Mouse (Mus musculus): ENCODE measurements around the gene Pdcd1.
"Not testable (repeated sequence)": the region's sequence is repeated elsewhere in the genome, so short reads cannot be mapped to it uniquely, and the experiment has no call there.

Gene Pdcd1

DNA sequence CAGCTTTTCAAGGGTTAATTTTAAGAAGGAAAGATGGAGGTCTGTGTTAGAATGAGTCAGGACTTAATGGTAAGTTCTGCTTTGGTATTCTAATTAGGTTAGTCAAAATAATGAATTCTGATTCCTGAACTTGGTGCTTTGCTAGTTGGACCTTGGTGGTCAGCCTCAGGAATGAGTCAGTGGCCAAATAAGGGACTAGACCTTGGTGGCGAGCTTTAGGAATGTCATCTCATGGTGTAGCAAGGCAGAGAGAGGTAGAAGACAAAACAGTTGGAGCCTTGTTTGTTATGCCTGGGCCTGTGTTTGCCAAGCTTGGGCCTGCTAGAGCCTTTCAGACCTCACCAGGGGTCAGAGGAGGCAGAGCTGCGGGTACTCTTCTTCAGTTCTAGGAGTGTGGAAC, 23.6 kb downstream of the Pdcd1 start:
- no peak for DNase-seq

DNA sequence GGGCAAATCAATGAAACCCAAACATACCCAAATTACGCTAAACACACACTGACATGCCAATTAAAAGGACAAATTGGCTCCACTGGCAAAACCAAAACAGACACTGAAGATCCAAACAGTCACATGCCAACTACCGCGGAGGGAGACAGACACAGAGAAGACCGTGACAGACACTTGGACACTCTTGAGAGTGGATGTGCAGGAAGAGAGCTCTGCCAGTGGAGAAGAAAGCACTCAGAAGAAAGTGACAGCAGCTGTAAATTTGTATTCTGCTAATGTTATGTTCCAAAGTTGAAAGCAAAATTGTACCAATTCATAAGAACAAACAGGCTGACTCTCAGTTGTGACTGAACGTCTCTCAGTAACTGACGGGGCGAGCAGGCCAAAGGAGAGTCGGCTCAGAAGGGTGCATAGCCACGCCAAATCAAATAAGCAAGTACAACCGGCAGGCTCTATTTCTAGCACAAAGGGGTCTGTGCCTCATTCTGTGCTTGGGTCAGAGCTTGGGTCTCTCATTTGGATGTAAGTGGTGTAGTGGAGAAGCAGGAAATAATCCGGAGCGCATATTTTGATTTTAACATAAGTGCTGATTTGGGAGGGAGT, 24.7 kb downstream of the Pdcd1 start:
- no peak for DNase-seq

DNA sequence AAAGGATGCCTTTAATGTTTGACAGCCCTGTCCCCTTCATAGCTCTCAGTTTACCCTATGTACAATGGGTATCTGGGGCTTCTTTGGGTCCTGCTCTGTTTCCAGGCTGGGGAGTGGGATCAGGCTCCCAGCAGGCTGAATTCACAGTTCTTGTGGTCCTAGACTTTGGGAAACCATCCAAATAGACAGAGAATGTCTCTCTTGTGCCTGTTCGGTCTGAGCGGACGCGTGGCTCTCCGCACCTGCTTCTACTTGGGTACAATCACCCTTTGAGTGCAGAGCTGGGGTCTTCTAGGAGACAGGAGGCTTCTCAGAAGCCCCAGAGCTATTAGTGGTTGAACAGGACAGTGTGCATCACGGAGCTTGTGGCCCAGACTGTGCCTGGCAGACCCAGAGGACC, 32.2 kb downstream of the Pdcd1 start, which contains the start of gene Neu4:
Gene Neu4 (plus strand): TSS at position 301 of the 400 bp plus-strand sequence.
- DNase-seq = no peak

DNA sequence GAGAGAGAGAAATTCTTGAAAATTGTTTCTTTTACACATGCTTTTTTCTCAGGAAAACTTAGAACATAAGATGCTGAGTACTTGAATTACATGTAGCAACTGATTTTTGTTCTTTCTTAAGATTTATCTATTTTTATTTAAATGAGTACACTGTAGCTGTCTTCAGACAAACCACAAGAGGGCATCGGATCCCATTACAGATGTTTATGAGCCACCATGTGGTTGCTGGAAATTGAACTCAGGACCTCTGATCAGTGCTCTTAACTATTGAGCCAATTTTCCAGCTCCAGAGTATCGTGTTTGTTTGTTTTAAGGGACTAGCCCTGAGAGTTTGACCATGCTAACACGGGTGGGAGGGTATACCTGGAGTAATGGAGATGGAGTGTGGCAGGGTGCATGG, 40.7 kb downstream of the Pdcd1 start:
- DNase-seq = no peak

DNA sequence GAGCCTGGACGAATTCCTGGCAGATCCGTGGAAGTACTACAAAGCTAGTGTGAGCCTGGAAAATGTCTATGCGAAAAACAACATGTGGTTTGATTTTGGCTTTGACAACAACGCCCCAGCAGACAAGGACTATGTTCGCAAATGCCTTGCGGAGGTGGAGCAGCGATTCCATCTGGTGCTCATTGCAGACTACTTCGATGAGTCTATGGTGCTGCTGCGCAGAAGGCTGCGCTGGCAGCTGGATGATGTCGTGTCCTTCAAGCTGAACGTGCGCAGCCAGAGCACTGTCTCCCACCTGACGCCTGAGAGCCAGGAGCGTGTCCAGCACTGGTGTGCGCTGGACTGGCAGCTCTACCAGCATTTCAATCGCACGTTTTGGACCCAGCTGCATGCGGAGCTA, 43.5 kb downstream of the Pdcd1 start:
- DNase-seq = not testable (repeated sequence)

DNA sequence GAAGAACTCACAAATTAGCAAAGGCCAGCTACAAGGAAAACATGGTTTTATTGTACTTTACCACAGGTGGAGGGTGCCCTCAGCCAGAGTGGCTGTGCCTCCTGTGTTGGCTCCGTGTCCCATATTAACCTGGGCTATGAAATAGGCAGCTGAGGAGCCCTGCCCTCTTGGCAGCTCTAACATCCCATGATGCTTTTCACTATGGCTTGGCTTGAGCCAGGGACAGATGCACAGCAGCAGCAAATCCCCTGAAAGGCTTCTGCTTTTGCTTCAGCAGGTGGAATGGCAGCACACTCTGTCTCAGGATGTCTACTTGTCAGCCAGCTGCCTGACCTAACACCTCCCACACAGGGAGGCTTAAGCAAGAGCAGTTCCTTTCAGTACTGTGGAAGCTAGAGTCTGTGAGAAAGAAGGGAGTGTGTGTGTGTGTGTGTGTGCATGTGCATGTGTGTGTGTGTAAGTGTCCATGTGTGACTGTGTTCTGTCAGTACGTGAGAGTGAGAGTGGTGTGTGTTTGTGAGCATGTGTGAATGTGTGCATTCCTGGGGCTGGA, 46.3 kb downstream of the Pdcd1 start:
- DNase-seq = not testable (repeated sequence)

DNA sequence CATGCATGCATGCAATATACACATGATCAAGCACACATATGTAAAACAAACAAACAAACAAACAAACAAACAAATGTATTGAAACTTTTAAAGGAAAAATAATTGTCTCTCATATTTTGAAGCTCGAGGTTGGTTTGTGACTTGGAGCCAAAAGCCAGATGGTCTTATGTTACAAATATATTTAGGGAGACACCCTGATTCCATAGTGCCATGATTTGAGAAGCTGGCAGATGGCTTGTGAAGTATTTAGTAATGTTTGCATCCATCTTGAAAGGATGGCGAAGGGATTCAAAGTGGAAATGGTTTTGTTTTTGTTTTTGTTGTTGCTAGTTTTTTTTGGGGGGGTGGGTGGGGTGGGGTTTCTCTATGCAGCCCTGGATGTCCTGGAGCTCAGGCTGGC, 51.3 kb downstream of the Pdcd1 start:
- no peak for DNase-seq

DNA sequence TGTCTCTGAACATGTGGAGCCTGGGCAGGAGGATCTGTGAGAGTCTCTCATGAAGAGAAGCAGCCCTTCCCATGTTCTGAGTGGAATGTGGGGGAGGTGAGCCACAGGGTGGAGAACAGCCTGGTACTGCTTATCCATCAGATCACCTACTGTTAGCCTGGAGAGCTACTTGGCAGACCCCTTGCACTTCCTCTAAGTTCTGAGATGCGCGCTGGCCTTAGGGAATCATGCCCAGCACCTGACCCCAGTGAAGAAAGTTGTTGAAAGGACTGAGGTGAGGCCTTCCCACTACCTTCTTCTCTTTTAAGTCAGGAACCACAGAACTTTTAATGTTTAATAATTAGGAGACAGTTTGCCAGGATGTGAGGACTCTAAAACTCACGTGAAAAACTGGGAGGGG, 60.9 kb downstream of the Pdcd1 start:
- not testable (repeated sequence) for DNase-seq

DNA sequence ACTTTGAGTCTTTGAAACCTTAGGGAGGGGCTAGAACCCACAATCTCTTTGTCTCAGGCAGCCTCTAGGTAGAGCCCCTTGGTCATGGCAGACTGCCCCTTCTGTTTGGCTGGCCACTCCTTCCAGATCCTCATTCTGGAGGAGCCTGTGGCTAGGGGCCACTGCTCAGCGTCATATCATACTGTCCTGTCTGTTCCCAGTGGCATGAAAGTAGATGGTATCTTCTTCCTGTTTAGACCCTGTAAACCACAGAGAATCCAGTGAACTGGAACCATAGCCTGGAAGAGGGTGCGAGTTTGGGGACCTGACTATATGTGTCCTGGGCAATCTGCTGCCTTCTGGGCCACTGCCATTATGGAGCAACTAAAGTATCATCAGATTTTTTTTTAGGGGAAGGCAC, 61.3 kb downstream of the Pdcd1 start:
- not testable (repeated sequence) for DNase-seq

DNA sequence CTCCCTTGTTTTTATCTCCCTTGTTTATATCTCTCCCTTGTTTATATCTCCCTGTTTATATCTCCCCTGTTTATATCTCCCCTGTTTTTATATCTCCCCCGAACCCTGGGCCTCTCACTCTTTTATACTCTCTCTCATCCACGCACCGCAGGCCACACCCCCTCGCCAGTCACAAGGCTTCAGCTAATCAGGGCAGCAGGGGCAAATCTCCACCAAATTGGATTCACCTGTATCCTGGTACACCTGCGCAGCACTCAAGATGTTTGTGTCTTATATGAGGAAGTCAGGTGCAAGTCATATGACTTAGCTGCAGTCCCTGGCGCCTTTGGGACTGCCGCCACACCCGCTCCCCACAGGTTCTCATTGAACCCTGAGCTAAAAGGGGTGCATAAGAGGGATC, 62.1 kb downstream of the Pdcd1 start, which contains the start of gene Gal3st2c:
Gene Gal3st2c (plus strand): TSS at position 301 of the 400 bp plus-strand sequence.
- not testable (repeated sequence) for DNase-seq

DNA sequence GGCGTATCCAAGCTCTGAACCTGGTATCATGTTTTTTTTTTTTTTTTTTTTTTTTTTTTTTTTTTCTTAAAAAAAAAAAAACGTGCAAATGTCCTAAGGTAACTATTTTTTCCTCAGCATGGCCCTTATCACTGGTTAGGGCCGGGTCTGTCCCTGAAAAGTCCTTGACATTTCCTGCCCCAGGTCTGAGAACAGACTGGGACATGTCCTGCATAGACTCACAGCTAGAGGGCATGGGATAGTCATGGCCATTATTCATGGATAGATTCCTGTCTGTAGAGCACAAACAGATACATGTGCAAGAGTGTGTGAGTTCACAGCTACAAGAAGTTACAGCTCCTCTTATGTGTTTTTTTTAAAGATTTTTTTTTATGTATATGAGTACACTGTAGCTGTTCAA, 63.6 kb downstream of the Pdcd1 start:
- DNase-seq = no peak
